Comparison of ENCODE assay signal across 20 mouse cellular contexts in the genomic region with DNA sequence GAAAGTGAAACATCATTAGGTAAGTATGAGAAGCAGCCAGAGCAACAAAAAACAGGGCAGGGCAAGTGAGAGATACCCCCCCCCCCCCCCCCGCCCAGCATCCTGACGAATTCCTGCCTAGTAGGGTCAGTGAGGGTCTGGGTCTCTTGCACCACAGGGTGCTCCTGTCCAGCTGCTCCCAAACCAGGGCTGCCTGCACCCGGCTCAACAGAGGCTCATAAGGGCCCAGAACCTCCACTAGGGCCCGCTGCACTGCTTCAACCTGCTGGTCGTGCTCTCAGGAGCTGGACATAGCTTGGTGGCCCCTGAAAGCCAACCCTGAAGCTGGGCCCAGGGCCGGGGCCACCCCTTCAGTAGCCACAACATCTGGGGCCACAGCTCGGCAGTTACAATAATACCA.
DNase-seq lines count a peak whose midpoint lies in the region; ATAC-seq lines count a peak whose summit lies in the region.
"Had no signal": no experiment of that assay in that cellular context is flagged by ENCODE, and none has a peak within 500 bp of the region (broad histone marks: within the 10 kb centered on the region; RNA-seq: fewer than 3 reads in every experiment).

No protein-coding gene starts in this region.

- H3K27ac ChIP-seq in forebrain, embryonic 11.5 days (ENCODE audit: low read depth, low read length): no peak overlapping the region
- H3K27ac ChIP-seq in forebrain, embryonic 16.5 days (ENCODE audit: low read length): no peak overlapping the region
- no peak overlapping the region for H3K27ac ChIP-seq in forebrain, embryonic 14.5 days (ENCODE audit: low read depth, low read length)
- H3K27ac ChIP-seq in forebrain, embryonic 13.5 days: no peak overlapping the region
- no peak overlapping the region for H3K27ac ChIP-seq in hindbrain, embryonic 12.5 days
- H3K27ac ChIP-seq in hindbrain, embryonic 10.5 days: no peak overlapping the region
- H3K27ac ChIP-seq in midbrain, embryonic 14.5 days (replicated peaks; ENCODE audit: low read depth, low read length): no peak overlapping the region
- H3K27ac ChIP-seq in midbrain, embryonic 10.5 days (replicated peaks): no peak overlapping the region
- H3K27ac ChIP-seq: embryonic facial prominence, embryonic 13.5 days; embryonic facial prominence, embryonic 15.5 days; forebrain, embryonic 15.5 days had no signal

- H3K36me3 ChIP-seq in forebrain, embryonic 11.5 days (ENCODE audit: control insufficient read depth, insufficient read depth, low read length): no peaks in the 10 kb centered on the region
- H3K36me3 ChIP-seq in forebrain, embryonic 16.5 days (ENCODE audit: control insufficient read depth, insufficient read depth): no peaks in the 10 kb centered on the region
- H3K36me3 ChIP-seq in forebrain, embryonic 14.5 days (ENCODE audit: control insufficient read depth, insufficient read depth, low read length): no peaks in the 10 kb centered on the region
- H3K36me3 ChIP-seq in forebrain, embryonic 13.5 days (ENCODE audit: poor library complexity, severe bottlenecking): no peaks in the 10 kb centered on the region
- no peaks in the 10 kb centered on the region for H3K36me3 ChIP-seq in hindbrain, embryonic 12.5 days
- no peaks in the 10 kb centered on the region for H3K36me3 ChIP-seq in hindbrain, embryonic 10.5 days
- no peaks in the 10 kb centered on the region for H3K36me3 ChIP-seq in midbrain, embryonic 14.5 days (ENCODE audit: control insufficient read depth, insufficient read depth, low read length)
- no peaks in the 10 kb centered on the region for H3K36me3 ChIP-seq in midbrain, embryonic 10.5 days
- H3K36me3 ChIP-seq: embryonic facial prominence, embryonic 13.5 days; embryonic facial prominence, embryonic 15.5 days; forebrain, embryonic 15.5 days had no signal

- ATAC-seq in forebrain, embryonic 11.5 days (replicated peaks; ENCODE audit: low FRiP score): 0 out of 2 replicates have a peak, but pooled peaks have one; percentile 25
- ATAC-seq in forebrain, embryonic 16.5 days: no peak
- ATAC-seq in forebrain, embryonic 14.5 days: peak; percentile 20; the same call in 1 of the 2 replicates
- ATAC-seq in forebrain, embryonic 13.5 days: no peak
- ATAC-seq in hindbrain, embryonic 12.5 days (ENCODE audit: low FRiP score): peak; percentile 63; the same call in 1 of the 2 replicates
- 0 out of 2 replicates have a peak, but pooled peaks have one; percentile 18 for ATAC-seq in midbrain, embryonic 14.5 days (ENCODE audit: low FRiP score, low TSS enrichment)

- no peaks in the 10 kb centered on the region for H3K4me1 ChIP-seq in forebrain, embryonic 11.5 days (replicated peaks; ENCODE audit: control insufficient read depth, insufficient read depth, low read length)
- no peaks in the 10 kb centered on the region for H3K4me1 ChIP-seq in forebrain, embryonic 16.5 days (replicated peaks; ENCODE audit: control insufficient read depth, insufficient read depth, low read length)
- H3K4me1 ChIP-seq in forebrain, embryonic 14.5 days (ENCODE audit: control insufficient read depth, insufficient read depth, low read length): no peaks in the 10 kb centered on the region
- H3K4me1 ChIP-seq in forebrain, embryonic 13.5 days: no peaks in the 10 kb centered on the region
- no peaks in the 10 kb centered on the region for H3K4me1 ChIP-seq in hindbrain, embryonic 12.5 days
- no peaks in the 10 kb centered on the region for H3K4me1 ChIP-seq in hindbrain, embryonic 10.5 days (replicated peaks)
- H3K4me1 ChIP-seq in midbrain, embryonic 14.5 days (ENCODE audit: control insufficient read depth, insufficient read depth, low read length): no peaks in the 10 kb centered on the region
- H3K4me1 ChIP-seq in midbrain, embryonic 10.5 days: no peaks in the 10 kb centered on the region
- H3K4me1 ChIP-seq: embryonic facial prominence, embryonic 13.5 days; embryonic facial prominence, embryonic 15.5 days; forebrain, embryonic 15.5 days had no signal

- no peak overlapping the region for H3K9ac ChIP-seq in forebrain, embryonic 11.5 days (ENCODE audit: low read length)
- H3K9ac ChIP-seq in forebrain, embryonic 16.5 days (replicated peaks; ENCODE audit: low read depth, low read length): no peak overlapping the region
- no peak overlapping the region for H3K9ac ChIP-seq in forebrain, embryonic 14.5 days (ENCODE audit: low read length)
- H3K9ac ChIP-seq in forebrain, embryonic 13.5 days: no peak overlapping the region
- H3K9ac ChIP-seq in hindbrain, embryonic 12.5 days: no peak overlapping the region
- no peak overlapping the region for H3K9ac ChIP-seq in midbrain, embryonic 14.5 days (replicated peaks; ENCODE audit: low read length)
- H3K9ac ChIP-seq: embryonic facial prominence, embryonic 13.5 days; embryonic facial prominence, embryonic 15.5 days; forebrain, embryonic 15.5 days had no signal

- H3K27me3 ChIP-seq in forebrain, embryonic 11.5 days (ENCODE audit: control insufficient read depth, insufficient read depth, low read length): no peaks in the 10 kb centered on the region
- H3K27me3 ChIP-seq in forebrain, embryonic 16.5 days (replicated peaks; ENCODE audit: control insufficient read depth, insufficient read depth, low read length): no peaks in the 10 kb centered on the region
- no peaks in the 10 kb centered on the region for H3K27me3 ChIP-seq in forebrain, embryonic 14.5 days (replicated peaks; ENCODE audit: control insufficient read depth, insufficient read depth, low read length)
- no peaks in the 10 kb centered on the region for H3K27me3 ChIP-seq in forebrain, embryonic 13.5 days
- H3K27me3 ChIP-seq in hindbrain, embryonic 12.5 days: no peaks in the 10 kb centered on the region
- H3K27me3 ChIP-seq in hindbrain, embryonic 10.5 days (ENCODE audit: insufficient read depth, poor library complexity, severe bottlenecking): no peaks in the 10 kb centered on the region
- H3K27me3 ChIP-seq in midbrain, embryonic 14.5 days (ENCODE audit: control insufficient read depth, insufficient read depth, low read length): no peaks in the 10 kb centered on the region
- H3K27me3 ChIP-seq in midbrain, embryonic 10.5 days (ENCODE audit: low read depth, poor library complexity, severe bottlenecking): no peaks in the 10 kb centered on the region
- H3K27me3 ChIP-seq: embryonic facial prominence, embryonic 13.5 days; embryonic facial prominence, embryonic 15.5 days; forebrain, embryonic 15.5 days had no signal

- WGBS in forebrain, embryonic 11.5 days: 78% methylated on average over 7 of the region's 7 CpGs
- 84% methylated on average over 7 of the region's 7 CpGs for WGBS in forebrain, embryonic 16.5 days
- 89% methylated on average over 5 of the region's 7 CpGs for WGBS in forebrain, embryonic 14.5 days
- WGBS in forebrain, embryonic 13.5 days: 85% methylated on average over 7 of the region's 7 CpGs
- WGBS in hindbrain, embryonic 12.5 days: 88% methylated on average over 7 of the region's 7 CpGs
- 76% methylated on average over 7 of the region's 7 CpGs for WGBS in hindbrain, embryonic 10.5 days
- 88% methylated on average over 7 of the region's 7 CpGs for WGBS in midbrain, embryonic 14.5 days
- WGBS in midbrain, embryonic 10.5 days: 90% methylated on average over 6 of the region's 7 CpGs

- DNase-seq in forebrain, embryonic 11.5 days (ENCODE audit: low spot score): no peak
- DNase-seq in forebrain, embryonic 14.5 days (ENCODE audit: low spot score): no peak
- no peak for DNase-seq in hindbrain, embryonic 10.5 days (ENCODE audit: low spot score)
- DNase-seq in midbrain, embryonic 14.5 days: no peak
- DNase-seq in midbrain, embryonic 10.5 days (ENCODE audit: low spot score): no peak
- DNase-seq: adrenal gland, adult 2 months; adrenal gland, postnatal 10 days; adrenal gland, postnatal 25 days; cerebellum, adult 11-12 months; cerebellum, adult 8-10 months; cerebellum, adult 9-11 months; cerebellum, postnatal 36 days; embryo, embryonic 11 days had no signal

- no peak overlapping the region for H3K4me3 ChIP-seq in forebrain, embryonic 11.5 days (ENCODE audit: low read depth, low read length)
- H3K4me3 ChIP-seq in forebrain, embryonic 16.5 days (replicated peaks; ENCODE audit: low read length): no peak overlapping the region
- H3K4me3 ChIP-seq in forebrain, embryonic 14.5 days (ENCODE audit: low read depth, low read length): no peak overlapping the region
- no peak overlapping the region for H3K4me3 ChIP-seq in forebrain, embryonic 13.5 days
- H3K4me3 ChIP-seq in hindbrain, embryonic 12.5 days: no peak overlapping the region
- H3K4me3 ChIP-seq in hindbrain, embryonic 10.5 days: no peak overlapping the region
- no peak overlapping the region for H3K4me3 ChIP-seq in midbrain, embryonic 14.5 days (replicated peaks; ENCODE audit: low read depth, low read length)
- no peak overlapping the region for H3K4me3 ChIP-seq in midbrain, embryonic 10.5 days
- H3K4me3 ChIP-seq: embryonic facial prominence, embryonic 13.5 days; embryonic facial prominence, embryonic 15.5 days; erythroblast, embryonic 14.5 days; forebrain, embryonic 15.5 days had no signal

- no peak overlapping the region for H3K4me2 ChIP-seq in forebrain, embryonic 11.5 days (ENCODE audit: low read depth, low read length, severe bottlenecking)
- no peak overlapping the region for H3K4me2 ChIP-seq in forebrain, embryonic 16.5 days (ENCODE audit: low read length)
- no peak overlapping the region for H3K4me2 ChIP-seq in forebrain, embryonic 14.5 days (ENCODE audit: low read length)
- H3K4me2 ChIP-seq in forebrain, embryonic 13.5 days: no peak overlapping the region
- H3K4me2 ChIP-seq in hindbrain, embryonic 12.5 days (replicated peaks): no peak overlapping the region
- H3K4me2 ChIP-seq in midbrain, embryonic 14.5 days (ENCODE audit: low read length): no peak overlapping the region
- H3K4me2 ChIP-seq: embryonic facial prominence, embryonic 13.5 days; embryonic facial prominence, embryonic 15.5 days; forebrain, embryonic 15.5 days had no signal

- no peaks in the 10 kb centered on the region for H3K9me3 ChIP-seq in forebrain, embryonic 11.5 days (ENCODE audit: control insufficient read depth, low read length)
- no peaks in the 10 kb centered on the region for H3K9me3 ChIP-seq in forebrain, embryonic 16.5 days (ENCODE audit: control insufficient read depth, low read length)
- H3K9me3 ChIP-seq in forebrain, embryonic 14.5 days (replicated peaks; ENCODE audit: control insufficient read depth, low read length): no peaks in the 10 kb centered on the region
- no peaks in the 10 kb centered on the region for H3K9me3 ChIP-seq in forebrain, embryonic 13.5 days (replicated peaks)
- H3K9me3 ChIP-seq in hindbrain, embryonic 12.5 days (replicated peaks): no peaks in the 10 kb centered on the region
- no peaks in the 10 kb centered on the region for H3K9me3 ChIP-seq in hindbrain, embryonic 10.5 days
- no peaks in the 10 kb centered on the region for H3K9me3 ChIP-seq in midbrain, embryonic 14.5 days (ENCODE audit: control insufficient read depth, low read length)
- no peaks in the 10 kb centered on the region for H3K9me3 ChIP-seq in midbrain, embryonic 10.5 days (replicated peaks)
- H3K9me3 ChIP-seq: embryonic facial prominence, embryonic 13.5 days; embryonic facial prominence, embryonic 15.5 days; forebrain, embryonic 15.5 days had no signal

Comparison
In these comparisons a context has a peak if more than half of its experiments do, and no peak if none do; other contexts are left out.
1. ATAC-seq: peak in forebrain, embryonic 11.5 days (single experiment), forebrain, embryonic 14.5 days (single experiment), hindbrain, embryonic 12.5 days (single experiment) and midbrain, embryonic 14.5 days (single experiment); none in forebrain, embryonic 16.5 days (single experiment) and forebrain, embryonic 13.5 days (single experiment).